Mouse (Mus musculus) G1E (cell line): ENCODE results near the gene Dnase2a. TPM values are rescaled to one million over a fixed set of nuclear protein-coding genes. Genes with fewer than 3 reads are reported as not detected.

Experiments
- ATAC-seq: 2 replicates; pipeline ENCODE4 v1.8.0; 2016; ENCODE audit warnings: mild to moderate bottlenecking; ENCODE audit not compliant: insufficient number of reproducible peaks, poor library complexity, low FRiP score, severe bottlenecking; ENCODE audit errors: extremely low read depth
- DNase-seq: peaks from one replicate; pipeline ENCODE4 v3.0.0; 2012; ENCODE audit warnings: low spot score
- H3K27me3 ChIP-seq: 2 replicates; pipeline ENCODE4 v1.6.1; 2012; ENCODE audit warnings: mild to moderate bottlenecking, low read length, inconsistent platforms; ENCODE audit not compliant: insufficient read depth
- H3K36me3 ChIP-seq: replicated peaks from 2 replicates; pipeline ENCODE3; 2012; ENCODE audit warnings: mild to moderate bottlenecking, inconsistent platforms
- H3K4me1 ChIP-seq: 2 replicates; pipeline ENCODE4 v1.6.1; 2012; ENCODE audit warnings: low read depth, low read length, inconsistent platforms, mixed read lengths; ENCODE audit not compliant: insufficient read depth
- H3K4me3 ChIP-seq: 2 replicates; pipeline ENCODE4 v1.5.1; 2012; ENCODE audit warnings: low read depth, mild to moderate bottlenecking, inconsistent platforms, low read length, moderate library complexity, mixed read lengths
- H3K9me3 ChIP-seq: replicated peaks from 2 replicates; pipeline ENCODE4 v1.6.1; 2012; ENCODE audit warnings: inconsistent platforms
- CTCF ChIP-seq: IDR thresholded peaks from 2 replicates; pipeline ENCODE4 v1.5.1; 2012; ENCODE audit warnings: low read depth, low read length, inconsistent platforms, mixed read lengths
- GATA1 ChIP-seq: IDR thresholded peaks from 2 replicates; pipeline ENCODE4 v1.6.1; 2012; ENCODE audit warnings: borderline replicate concordance, low read length, inconsistent platforms, mixed read lengths
- GATA2 ChIP-seq: IDR thresholded peaks from 2 replicates; pipeline ENCODE4 v1.6.1; 2012; ENCODE audit warnings: low read depth, low read length, inconsistent platforms, borderline replicate concordance
- POLR2AphosphoS5 ChIP-seq: IDR thresholded peaks from 2 replicates; pipeline ENCODE4 v1.6.1; 2012; ENCODE audit warnings: low read depth, low read length, inconsistent platforms; ENCODE audit not compliant: insufficient replicate concordance
- TAL1 ChIP-seq: conservative IDR thresholded peaks from 2 replicates; pipeline ENCODE4 v1.6.1; 2012; ENCODE audit warnings: low read depth, low read length, inconsistent platforms, mixed read lengths
- polyA plus RNA-seq: library from polyadenylated mRNA; stranded (reverse); fragments of >175 nt; gene quantifications from 2 replicates; pipeline ENCODE4 v1.2.3, GENCODE M21; 2012
- total RNA-seq, 2 experiments: library from RNA; stranded (forward) in 1 of 2; stranded (reverse) in 1 of 2; fragments of 200-1000 nt in 1 of 2; fragments of >200 nt in 1 of 2; fragmentation: Nextera tagmentation in 1 of 2; gene quantifications; 2 replicates each; pipeline ENCODE4 v1.2.3; 2014 to 2017

Gene Dnase2a
- total and polyA plus RNA-seq, 3 experiments, result 75.0 to 147 (median 118) TPM

DNA sequence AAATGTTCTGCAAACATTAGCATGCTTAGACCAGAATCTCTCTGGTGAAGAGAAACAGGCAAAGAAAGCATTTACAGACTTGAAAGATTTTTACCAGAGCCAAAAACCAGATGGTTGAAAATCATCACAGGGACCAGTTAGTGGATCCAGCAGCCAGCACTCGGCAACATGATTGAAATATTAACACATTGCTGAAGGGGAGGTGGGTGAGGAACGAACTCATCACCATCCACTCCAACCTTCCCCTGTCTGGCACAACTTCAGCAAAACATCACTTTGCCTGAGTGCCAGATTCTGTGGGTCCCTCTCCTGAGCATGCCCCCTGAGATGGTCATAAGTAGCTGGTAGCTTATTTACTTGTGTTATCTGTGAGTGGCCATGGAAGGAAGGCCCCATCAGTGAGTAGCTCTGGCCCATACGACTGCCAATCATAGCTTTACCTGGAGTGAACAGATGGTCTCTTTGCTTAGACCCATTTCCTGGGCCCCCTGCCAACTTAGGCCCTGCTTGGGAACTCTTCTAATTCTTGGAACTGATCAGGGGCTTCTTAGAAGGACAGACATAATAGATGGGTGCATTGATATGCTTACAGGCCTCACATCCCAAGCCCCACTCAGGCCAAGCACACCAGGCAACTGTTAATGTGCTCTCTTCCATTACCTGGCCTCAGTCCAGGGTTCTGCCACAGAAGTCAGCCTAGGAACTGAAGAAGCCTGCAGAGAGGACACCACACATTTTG, 30.9 kb upstream of the Dnase2a start:
- H3K27me3 ChIP-seq, result no peaks in the 10 kb centered on the region
- DNase-seq (no peak), ATAC-seq (peak; percentile 19; the same call in 1 of the 2 replicates)
- TF ChIP-seq TAL1 (no peak), CTCF (no peak), GATA1 (no peak), POLR2AphosphoS5 (no peak), GATA2 (no peak)
- H3K9me3 ChIP-seq, result no peaks in the 10 kb centered on the region
- H3K4me1 ChIP-seq, result peaks cover 57% of the 10 kb centered on the region
- peaks cover 82% of the 10 kb centered on the region for H3K36me3 ChIP-seq
- H3K4me3 ChIP-seq, result no peak overlapping the region; the same call in 1 of the 2 replicates

DNA sequence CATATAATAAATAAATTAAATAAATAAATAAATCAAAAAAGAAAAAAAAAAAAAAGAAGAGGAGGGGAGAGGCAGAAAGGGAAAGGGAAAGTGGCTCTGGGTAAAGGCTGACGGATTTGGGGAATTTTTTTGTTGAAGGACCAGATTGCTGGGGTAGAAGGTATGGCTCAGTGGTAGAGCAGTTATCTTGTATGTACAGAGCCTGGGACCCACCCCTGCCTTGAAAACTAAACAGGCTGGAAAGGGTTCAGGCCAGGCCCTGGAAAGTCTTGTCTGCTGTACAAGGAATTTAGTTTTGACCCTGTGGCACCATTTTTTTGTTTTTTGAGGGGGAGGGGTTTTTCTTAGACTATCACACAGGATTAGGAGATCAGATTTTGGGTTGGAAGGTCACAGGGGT, 29.4 kb upstream of the Dnase2a start:
- DNase-seq (no peak), ATAC-seq (no peak)
- Histone ChIP-seq H3K36me3 (peaks cover 83% of the 10 kb centered on the region), H3K27me3 (no peaks in the 10 kb centered on the region), H3K9me3 (no peaks in the 10 kb centered on the region), H3K4me3 (no peak overlapping the region), H3K4me1 (peaks cover 49% of the 10 kb centered on the region)
- no peak for TF ChIP-seq CTCF
- no peak for TF ChIP-seq POLR2AphosphoS5
- no peak for TF ChIP-seq GATA2
- no peak for TF ChIP-seq GATA1

DNA sequence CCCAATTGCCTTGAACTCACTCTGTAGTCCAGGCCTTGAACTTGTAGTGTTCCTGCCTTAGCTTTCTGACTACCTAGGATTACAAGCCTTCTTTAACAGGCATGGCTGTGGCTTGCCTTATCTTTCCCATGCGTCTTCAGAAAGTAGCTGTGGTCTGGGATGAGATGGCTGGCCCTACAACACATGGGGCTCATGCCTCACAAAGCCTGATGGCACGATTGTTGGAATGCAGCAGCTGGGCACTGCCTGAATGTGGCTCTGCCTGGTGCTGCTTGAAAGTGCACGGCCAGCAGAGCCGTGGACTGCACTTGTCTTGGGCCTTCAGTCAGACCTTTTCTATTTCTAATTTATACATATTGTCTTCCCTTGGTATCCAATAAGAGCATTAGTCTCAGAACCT, 23.6 kb upstream of the Dnase2a start:
- ATAC-seq, result no peak
- H3K36me3 ChIP-seq, result peaks cover 90% of the 10 kb centered on the region
- H3K4me1 ChIP-seq, result peaks cover 27% of the 10 kb centered on the region
- no peak for DNase-seq
- TF ChIP-seq TAL1 (no peak), GATA1 (no peak), CTCF (no peak), GATA2 (no peak), POLR2AphosphoS5 (no peak)
- no peaks in the 10 kb centered on the region for H3K9me3 ChIP-seq
- no peak overlapping the region for H3K4me3 ChIP-seq
- no peaks in the 10 kb centered on the region for H3K27me3 ChIP-seq

DNA sequence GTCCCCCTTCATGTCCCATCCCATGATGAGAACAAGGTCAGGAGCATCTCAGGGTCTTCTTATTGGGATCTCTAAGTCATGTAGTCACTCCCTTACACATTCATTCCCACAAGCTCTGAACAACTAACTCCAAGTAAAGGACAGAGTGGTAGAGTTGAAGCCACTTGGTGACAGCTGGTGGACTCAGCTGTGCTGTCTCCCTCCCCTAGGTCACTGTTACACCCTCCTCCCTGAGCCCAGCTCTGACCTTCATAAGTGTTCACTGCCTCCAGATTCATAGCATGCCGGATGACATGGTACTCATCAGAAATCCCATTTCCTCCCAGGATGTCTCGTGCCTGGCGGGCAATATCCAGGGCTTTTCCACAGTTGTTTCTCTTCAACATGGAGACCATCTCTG, 20.1 kb upstream of the Dnase2a start:
- Histone ChIP-seq H3K9me3 (no peaks in the 10 kb centered on the region), H3K4me3 (no peak overlapping the region), H3K27me3 (no peaks in the 10 kb centered on the region), H3K36me3 (peaks cover 88% of the 10 kb centered on the region), H3K4me1 (peaks cover 40% of the 10 kb centered on the region)
- no peak for DNase-seq
- TF ChIP-seq POLR2AphosphoS5, result no peak
- no peak for TF ChIP-seq TAL1
- TF ChIP-seq CTCF, result no peak
- no peak for TF ChIP-seq GATA2
- no peak for TF ChIP-seq GATA1
- no peak for ATAC-seq

DNA sequence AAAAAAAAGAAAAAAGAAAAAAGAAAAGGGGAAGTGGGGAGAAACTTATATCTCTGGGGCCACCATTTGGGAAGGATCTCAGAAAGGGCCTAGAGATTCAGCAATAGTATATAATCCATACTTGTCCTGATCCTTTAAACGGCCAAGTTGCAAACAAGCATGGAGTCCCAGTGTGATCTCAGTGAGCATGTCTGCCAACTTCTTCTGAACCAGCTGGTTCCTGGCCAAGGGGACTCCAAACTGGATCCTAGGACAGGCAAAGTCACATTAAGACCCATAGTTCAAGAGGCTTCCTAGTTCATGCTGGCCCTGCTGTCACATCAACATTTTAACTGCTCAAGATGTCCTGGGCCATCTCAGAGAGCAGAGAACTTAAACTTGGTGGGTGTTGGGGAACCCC, 19.2 kb upstream of the Dnase2a start:
- DNase-seq, result no peak
- no peaks in the 10 kb centered on the region for H3K27me3 ChIP-seq
- no peak overlapping the region for H3K4me3 ChIP-seq
- TF ChIP-seq POLR2AphosphoS5 (no peak), TAL1 (no peak), GATA1 (no peak), GATA2 (no peak)
- no peaks in the 10 kb centered on the region for H3K9me3 ChIP-seq
- H3K36me3 ChIP-seq, result peaks cover 81% of the 10 kb centered on the region
- no peak for ATAC-seq
- peaks cover 45% of the 10 kb centered on the region for H3K4me1 ChIP-seq

DNA sequence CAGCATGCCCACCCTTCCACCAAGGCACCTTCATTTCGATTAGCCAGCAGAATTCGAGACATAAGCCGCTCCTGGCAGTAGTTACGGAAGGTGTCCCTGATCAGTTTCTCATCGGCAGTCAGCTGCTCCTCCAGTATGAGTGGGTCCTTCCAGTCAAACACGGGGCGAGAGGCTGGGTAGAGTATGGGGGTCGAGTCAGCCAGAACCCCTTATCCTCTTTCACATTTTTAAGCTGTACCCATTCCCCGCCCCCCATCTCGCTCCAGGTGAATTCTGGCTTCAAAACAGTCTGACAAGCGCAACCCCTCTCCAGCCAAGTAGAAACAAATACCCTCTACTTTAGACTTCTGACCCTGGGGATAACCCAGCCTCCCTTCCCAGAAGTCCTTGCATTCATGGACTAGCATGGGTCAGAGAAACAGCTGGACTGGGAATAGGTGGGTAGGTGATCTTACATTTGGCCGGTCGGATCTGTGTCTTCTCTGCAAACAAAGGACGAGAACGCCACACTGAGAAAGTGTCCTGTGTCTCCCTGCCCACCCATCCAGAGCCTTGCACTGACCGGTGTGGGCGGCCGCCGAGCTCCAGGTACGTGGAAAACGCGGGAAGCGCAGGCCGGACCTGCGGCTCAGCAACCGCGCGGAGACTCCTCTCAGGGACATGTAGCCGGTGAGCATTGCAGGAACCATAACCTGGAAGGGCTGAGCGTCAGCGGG, 15.2 kb upstream of the Dnase2a start:
- DNase-seq (no peak), ATAC-seq (no peak)
- Histone ChIP-seq H3K4me3 (peak overlapping the region; percentile 88), H3K4me1 (peaks cover 67% of the 10 kb centered on the region), H3K27me3 (no peaks in the 10 kb centered on the region), H3K9me3 (no peaks in the 10 kb centered on the region), H3K36me3 (peaks cover 56% of the 10 kb centered on the region)
- TF ChIP-seq GATA1, result no peak
- no peak for TF ChIP-seq TAL1
- TF ChIP-seq CTCF, result no peak
- TF ChIP-seq POLR2AphosphoS5, result no peak
- TF ChIP-seq GATA2, result no peak
